Mouse (Mus musculus) MEL (cell line): ENCODE measurements around the gene Lemd1. TPM values are rescaled to one million over a fixed set of nuclear protein-coding genes. Genes with fewer than 3 reads are reported as not detected.

Experiments used
- DNase-seq: peaks from one replicate; pipeline ENCODE4 v3.0.0; 2011; ENCODE audit warnings: low read depth, low spot score
- H3K27ac ChIP-seq: 2 replicates; pipeline ENCODE4 v1.5.1; 2012; ENCODE audit warnings: low read depth, mild to moderate bottlenecking, control low read depth, low read length, moderate library complexity; ENCODE audit not compliant: control insufficient read depth
- H3K27me3 ChIP-seq, 2 experiments: fragments of 150-350 bp in 1 of 2; sonication (generic) in 1 of 2; 2 replicates each; pipeline ENCODE4 v1.6.1; 2012; ENCODE audit warnings: low read length in 2 of 2, mild to moderate bottlenecking in 2 of 2, improper control_type of control experiment in 1 of 2, moderate library complexity in 1 of 2; ENCODE audit not compliant: insufficient read depth in 2 of 2, control insufficient read depth in 1 of 2
- H3K36me3 ChIP-seq, 2 experiments: 2 replicates each; pipeline ENCODE4 v1.6.1; 2012 to 2014; ENCODE audit warnings: low read length in 2 of 2, improper control_type of control experiment in 1 of 2, inconsistent platforms in 1 of 2, mild to moderate bottlenecking in 1 of 2; ENCODE audit not compliant: insufficient read depth in 2 of 2, control insufficient read depth in 1 of 2
- H3K4me1 ChIP-seq, 2 experiments: fragments of 150-350 bp in 1 of 2; sonication (generic) in 1 of 2; 2 replicates each; pipeline ENCODE4 v1.6.1; 2012; ENCODE audit warnings: low read length in 2 of 2, improper control_type of control experiment in 1 of 2, mild to moderate bottlenecking in 1 of 2; ENCODE audit not compliant: insufficient read depth in 2 of 2, control insufficient read depth in 1 of 2
- H3K4me3 ChIP-seq, 2 experiments: fragments of 150-350 bp in 1 of 2; sonication (generic) in 1 of 2; 2 replicates each; pipeline ENCODE4 v1.5.1; 2012; ENCODE audit warnings: low read depth in 2 of 2, low read length in 2 of 2, mild to moderate bottlenecking in 2 of 2, moderate library complexity in 2 of 2, control low read depth in 1 of 2, improper control_type of control experiment in 1 of 2; ENCODE audit not compliant: control insufficient read depth in 1 of 2, insufficient read depth in 1 of 2
- H3K79me2 ChIP-seq: 2 replicates; pipeline ENCODE4 v1.6.1; 2012; ENCODE audit warnings: mild to moderate bottlenecking, low read length, moderate library complexity; ENCODE audit not compliant: control insufficient read depth, poor library complexity, insufficient read depth
- H3K9ac ChIP-seq: 2 replicates; pipeline ENCODE4 v1.6.1; 2012; ENCODE audit warnings: low read depth, mild to moderate bottlenecking, control low read depth, low read length, moderate library complexity; ENCODE audit not compliant: control insufficient read depth, poor library complexity, severe bottlenecking
- H3K9me3 ChIP-seq: fragments of 150-350 bp; sonication (generic); replicated peaks from 2 replicates; pipeline ENCODE4 v1.6.1; 2012; ENCODE audit warnings: mild to moderate bottlenecking, low read length, improper control_type of control experiment, moderate library complexity; ENCODE audit not compliant: insufficient read depth
- CHD1 ChIP-seq: IDR thresholded peaks from 2 replicates; pipeline ENCODE4 v1.6.1; 2012; ENCODE audit warnings: low read depth, mild to moderate bottlenecking, inconsistent platforms, low read length, improper control_type of control experiment
- CHD2 ChIP-seq: IDR thresholded peaks from 2 replicates; pipeline ENCODE4 v1.6.1; 2011; ENCODE audit warnings: low read length, improper control_type of control experiment
- CTCF ChIP-seq, 3 experiments: IDR thresholded peaks in 2 of 3; conservative IDR thresholded peaks in 1 of 3; 2 replicates each; pipeline ENCODE4 v1.5.1; 2011 to 2012; ENCODE audit warnings: low read length in 3 of 3, low read depth in 2 of 3, mild to moderate bottlenecking in 2 of 3, improper control_type of control experiment in 1 of 3, inconsistent platforms in 1 of 3, mixed read lengths in 1 of 3, moderate library complexity in 1 of 3; ENCODE audit not compliant: control insufficient read depth in 1 of 3, insufficient read depth in 1 of 3, poor library complexity in 1 of 3, severe bottlenecking in 1 of 3
- E2F4 ChIP-seq: IDR thresholded peaks from 2 replicates; pipeline ENCODE4 v1.6.1; 2011; ENCODE audit warnings: low read depth, low read length, improper control_type of control experiment, borderline replicate concordance
- ETS1 ChIP-seq: IDR thresholded peaks from 2 replicates; pipeline ENCODE4 v1.6.1; 2012; ENCODE audit warnings: low read depth, mild to moderate bottlenecking, inconsistent platforms, low read length, improper control_type of control experiment, moderate library complexity
- GATA1 ChIP-seq: IDR thresholded peaks from 2 replicates; pipeline ENCODE4 v1.6.1; 2011; ENCODE audit warnings: low read depth, low read length, improper control_type of control experiment
- HCFC1 ChIP-seq: IDR thresholded peaks from 2 replicates; pipeline ENCODE4 v1.6.1; 2012; ENCODE audit warnings: low read depth, mild to moderate bottlenecking, inconsistent platforms, low read length, improper control_type of control experiment, moderate library complexity
- JUND ChIP-seq: IDR thresholded peaks from 2 replicates; pipeline ENCODE4 v1.6.1; 2011; ENCODE audit warnings: low read depth, mild to moderate bottlenecking, improper control_type of control experiment, low read length
- MAX ChIP-seq: IDR thresholded peaks from 2 replicates; pipeline ENCODE4 v1.6.1; 2011; ENCODE audit warnings: low read length, improper control_type of control experiment
- MAZ ChIP-seq: IDR thresholded peaks from 2 replicates; pipeline ENCODE4 v1.6.1; 2012; ENCODE audit warnings: low read depth, mild to moderate bottlenecking, inconsistent platforms, low read length, improper control_type of control experiment
- MYB ChIP-seq: IDR thresholded peaks from 2 replicates; pipeline ENCODE4 v1.6.1; 2011; ENCODE audit warnings: mild to moderate bottlenecking, low read depth, low read length, improper control_type of control experiment
- MYC ChIP-seq: IDR thresholded peaks from 2 replicates; pipeline ENCODE4 v1.6.1; 2011; ENCODE audit warnings: low read depth, mild to moderate bottlenecking, low read length, improper control_type of control experiment, moderate library complexity
- NRF1 ChIP-seq: IDR thresholded peaks from 2 replicates; pipeline ENCODE4 v1.6.1; 2014; ENCODE audit warnings: low read depth, mild to moderate bottlenecking, inconsistent platforms, low read length, improper control_type of control experiment, moderate library complexity; ENCODE audit not compliant: poor library complexity, insufficient read depth, severe bottlenecking
- POLR2A ChIP-seq, 2 experiments: IDR thresholded peaks; 2 replicates each; pipeline ENCODE4 v1.6.1; 2011 to 2012; ENCODE audit warnings: low read length in 2 of 2, mild to moderate bottlenecking in 2 of 2, control low read depth in 1 of 2, improper control_type of control experiment in 1 of 2, low read depth in 1 of 2, moderate library complexity in 1 of 2; ENCODE audit not compliant: control insufficient read depth in 1 of 2, insufficient read depth in 1 of 2, poor library complexity in 1 of 2
- RAD21 ChIP-seq: IDR thresholded peaks from 2 replicates; pipeline ENCODE4 v1.6.1; 2011; ENCODE audit warnings: mild to moderate bottlenecking, low read depth, low read length, improper control_type of control experiment
- SMC3 ChIP-seq: IDR thresholded peaks from 2 replicates; pipeline ENCODE4 v1.6.1; 2011; ENCODE audit warnings: low read depth, low read length, improper control_type of control experiment
- UBTF ChIP-seq: IDR thresholded peaks from 2 replicates; pipeline ENCODE4 v1.6.1; 2012; ENCODE audit warnings: low read depth, mild to moderate bottlenecking, inconsistent platforms, low read length, improper control_type of control experiment, moderate library complexity, borderline replicate concordance; ENCODE audit not compliant: insufficient read depth
- USF1 ChIP-seq: IDR thresholded peaks from 2 replicates; pipeline ENCODE4 v1.6.1; 2014; ENCODE audit warnings: low read depth, mild to moderate bottlenecking, inconsistent platforms, low read length, improper control_type of control experiment, moderate library complexity
- USF2 ChIP-seq, 2 experiments: IDR thresholded peaks; 2 replicates each; pipeline ENCODE4 v1.6.1; 2011 to 2012; ENCODE audit warnings: improper control_type of control experiment in 2 of 2, low read length in 2 of 2, borderline replicate concordance in 1 of 2, inconsistent platforms in 1 of 2, low read depth in 1 of 2, mild to moderate bottlenecking in 1 of 2; ENCODE audit not compliant: insufficient read depth in 1 of 2
- ZKSCAN1 ChIP-seq: IDR thresholded peaks from 2 replicates; pipeline ENCODE4 v1.6.1; 2012; ENCODE audit warnings: low read depth, mild to moderate bottlenecking, inconsistent platforms, low read length, improper control_type of control experiment, moderate library complexity
- ZMIZ1 ChIP-seq: IDR thresholded peaks from 2 replicates; pipeline ENCODE4 v1.6.1; 2012; ENCODE audit warnings: low read depth, mild to moderate bottlenecking, inconsistent platforms, low read length, improper control_type of control experiment, moderate library complexity
- ZNF384 ChIP-seq: IDR thresholded peaks from 2 replicates; pipeline ENCODE4 v1.6.1; 2012; ENCODE audit warnings: low read depth, mild to moderate bottlenecking, inconsistent platforms, low read length, improper control_type of control experiment
- polyA plus RNA-seq, 2 experiments: library from polyadenylated mRNA; stranded (reverse) in 1 of 2; unstranded in 1 of 2; fragments of >175 nt in 1 of 2; fragments of >200 nt in 1 of 2; gene quantifications; 2 replicates each; pipeline versions ENCODE4 v1.2.1 to v1.2.4; 2012; ENCODE audit warnings: low replicate concordance in 2 of 2, low read depth in 1 of 2; ENCODE audit not compliant: insufficient read length in 2 of 2, insufficient read depth in 1 of 2, missing spikeins in 1 of 2
- total RNA-seq: library from RNA; depleted of rRNA; stranded (reverse); fragments of 300-350 nt; gene quantifications from 2 replicates; pipeline ENCODE4 v1.2.3, GENCODE M21; 2012

Lemd1 gene
- total and polyA plus RNA-seq, 3 experiments, result not detected

GRCm38 (mm10) chr1:132189231-132189630 is 2.0 kb upstream of the Lemd1 start:
- DNase-seq, result no peak
- Histone ChIP-seq H3K79me2 (no peaks in the 10 kb centered on the region), H3K36me3 (no peaks in the 10 kb centered on the region), H3K9me3 (no peaks in the 10 kb centered on the region), H3K9ac (no peak overlapping the region), H3K4me3 (no peak overlapping the region), H3K4me1 (no peaks in the 10 kb centered on the region), H3K27me3 (peaks cover 0 to 4% of the 10 kb centered on the region in 2 experiments; a peak in 3 of 4 replicates), H3K27ac (no peak overlapping the region)
- TF ChIP-seq CTCF (IDR thresholded peaks at IDR 0.05 in 2 of 3, conservative IDR thresholded peaks at IDR 0.05 in 1 of 3; ENCODE audit: control insufficient read depth in 1 of 3, insufficient read depth in 1 of 3, low read depth in 2 of 3, low read length in 3 of 3, poor library complexity in 1 of 3, severe bottlenecking in 1 of 3), result no peak
- no peak for TF ChIP-seq USF2 (IDR thresholded peaks at IDR 0.05; ENCODE audit: borderline replicate concordance in 1 of 2, insufficient read depth in 1 of 2, low read depth in 1 of 2, low read length in 2 of 2)
- no peak for TF ChIP-seq RAD21
- no peak for TF ChIP-seq NRF1
- TF ChIP-seq CHD1, result no peak
- TF ChIP-seq ZNF384, result no peak
- TF ChIP-seq UBTF, result no peak
- TF ChIP-seq SMC3, result no peak
- no peak for TF ChIP-seq ZMIZ1
- no peak for TF ChIP-seq MAX
- TF ChIP-seq HCFC1, result no peak
- TF ChIP-seq MYC, result no peak
- no peak for TF ChIP-seq MAZ
- no peak for TF ChIP-seq ETS1
- TF ChIP-seq GATA1, result no peak
- no peak for TF ChIP-seq E2F4
- no peak for TF ChIP-seq CHD2
- no peak for TF ChIP-seq POLR2A (IDR thresholded peaks at IDR 0.05; ENCODE audit: control insufficient read depth in 1 of 2, insufficient read depth in 1 of 2, low read depth in 1 of 2, low read length in 2 of 2, poor library complexity in 1 of 2)

- Histone ChIP-seq H3K27me3 (peaks cover 0 to 4% of the 10 kb centered on the region in 2 experiments; a peak in 3 of 4 replicates), H3K27ac (no peak overlapping the region), H3K4me3 (no peak overlapping the region), H3K9ac (no peak overlapping the region), H3K9me3 (no peaks in the 10 kb centered on the region), H3K4me1 (no peaks in the 10 kb centered on the region), H3K79me2 (no peaks in the 10 kb centered on the region), H3K36me3 (no peaks in the 10 kb centered on the region)
- no peak for DNase-seq
- no peak for TF ChIP-seq ZMIZ1
- no peak for TF ChIP-seq MAX
- no peak for TF ChIP-seq USF1
- TF ChIP-seq JUND, result no peak
- TF ChIP-seq USF2 (IDR thresholded peaks at IDR 0.05; ENCODE audit: borderline replicate concordance in 1 of 2, insufficient read depth in 1 of 2, low read depth in 1 of 2, low read length in 2 of 2), result no peak
- no peak for TF ChIP-seq MYB
- TF ChIP-seq CTCF (IDR thresholded peaks at IDR 0.05 in 2 of 3, conservative IDR thresholded peaks at IDR 0.05 in 1 of 3; ENCODE audit: control insufficient read depth in 1 of 3, insufficient read depth in 1 of 3, low read depth in 2 of 3, low read length in 3 of 3, poor library complexity in 1 of 3, severe bottlenecking in 1 of 3), result no peak
- TF ChIP-seq ZKSCAN1, result no peak
Observed at GRCm38 (mm10) chr1:132190040-132190513, 1.2 kb upstream of the Lemd1 start.
